Mouse (Mus musculus) cerebellum, adult 9-11 months (tissue): ENCODE measurements around the gene Gucy2d.

ENCODE experiments used
- DNase-seq: peaks from one replicate; pipeline ENCODE4 v3.0.0; 2022

The Gucy2d gene

GRCm38 (mm10) chr7:98490911-98491310 lies 50.7 kb downstream of the Gucy2d start:
- DNase-seq = no peak

DNA sequence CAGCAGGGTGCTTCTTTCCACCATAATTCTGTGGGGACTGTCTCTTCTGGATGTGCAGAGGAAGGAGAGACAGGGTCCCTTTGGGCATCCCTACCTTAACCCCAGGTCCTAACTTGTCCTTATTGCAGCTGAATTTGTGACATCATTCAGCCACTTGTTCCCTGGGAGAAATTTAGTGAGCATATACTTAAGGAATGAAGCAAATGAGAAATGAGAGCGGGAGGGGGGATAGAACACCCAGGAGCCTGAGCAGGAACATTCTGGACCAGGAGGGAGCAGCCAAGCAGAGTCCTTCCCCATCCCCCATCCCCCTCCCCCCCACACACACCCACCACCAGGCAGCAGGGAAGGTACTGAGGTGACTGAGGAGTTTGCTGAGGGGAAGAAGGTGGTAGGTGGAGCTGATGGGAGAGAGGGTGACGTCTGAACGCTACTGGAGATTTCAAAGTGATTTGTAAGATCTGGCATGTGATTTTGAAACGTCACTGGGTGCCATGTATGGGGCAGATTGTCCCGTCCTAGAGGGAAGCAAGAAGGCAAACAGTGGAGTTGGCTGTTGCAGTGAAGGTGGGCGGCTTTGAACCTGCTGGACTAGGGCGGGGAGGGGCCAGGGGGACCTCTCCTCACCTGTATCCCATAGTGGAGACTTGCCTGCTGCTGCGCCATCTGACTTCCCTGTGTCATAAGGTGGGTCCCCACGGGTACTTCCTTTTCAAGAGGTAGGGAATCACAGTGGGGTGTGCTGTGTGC lies 51.4 kb downstream of the Gucy2d start:
- DNase-seq = no peak

GRCm38 (mm10) chr7:98492331-98492730 lies 52.1 kb downstream of the Gucy2d start:
- DNase-seq = no peak

- peak; percentile 2 for DNase-seq
Observed at GRCm38 (mm10) chr7:98493307-98493706, 53.1 kb downstream of the Gucy2d start.

GRCm38 (mm10) chr7:98493901-98494480 lies 53.8 kb downstream of the Gucy2d start:
- no peak for DNase-seq

- no peak for DNase-seq
Observed at GRCm38 (mm10) chr7:98495591-98495990, 55.4 kb downstream of the Gucy2d start.

GRCm38 (mm10) chr7:98497451-98497850 lies 57.2 kb downstream of the Gucy2d start:
- DNase-seq = no peak

GRCm38 (mm10) chr7:98498101-98498500 lies 57.9 kb downstream of the Gucy2d start:
- no peak for DNase-seq

DNA sequence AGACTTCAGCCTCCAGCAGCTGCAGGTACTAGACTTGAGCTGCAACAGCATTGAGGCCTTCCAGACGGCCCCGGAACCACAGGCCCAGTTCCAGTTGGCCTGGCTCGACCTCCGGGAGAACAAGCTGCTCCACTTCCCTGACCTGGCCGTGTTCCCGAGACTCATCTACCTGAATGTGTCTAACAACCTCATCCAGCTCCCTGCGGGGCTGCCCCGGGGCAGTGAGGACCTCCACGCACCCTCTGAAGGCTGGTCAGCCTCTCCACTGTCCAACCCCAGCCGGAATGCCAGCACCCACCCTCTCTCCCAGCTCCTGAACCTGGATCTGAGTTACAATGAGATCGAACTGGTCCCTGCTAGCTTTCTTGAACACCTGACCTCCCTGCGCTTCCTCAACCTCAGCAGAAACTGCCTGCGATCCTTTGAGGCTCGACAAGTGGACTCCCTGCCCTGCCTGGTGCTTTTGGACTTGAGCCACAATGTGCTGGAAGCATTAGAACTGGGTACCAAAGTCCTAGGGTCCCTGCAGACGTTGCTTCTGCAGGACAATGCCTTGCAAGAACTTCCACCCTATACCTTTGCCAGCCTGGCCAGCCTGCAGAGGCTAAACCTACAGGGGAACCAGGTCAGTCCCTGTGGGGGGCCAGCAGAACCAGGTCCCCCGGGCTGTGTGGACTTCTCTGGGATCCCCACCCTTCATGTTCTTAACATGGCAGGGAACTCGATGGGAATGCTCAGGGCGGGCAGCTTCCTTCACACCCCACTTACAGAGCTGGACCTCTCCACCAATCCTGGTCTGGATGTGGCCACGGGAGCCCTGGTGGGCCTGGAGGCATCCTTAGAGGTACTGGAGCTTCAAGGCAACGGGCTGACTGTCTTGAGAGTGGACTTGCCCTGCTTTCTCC lies 58.7 kb downstream of the Gucy2d start:
- peak; percentile 80 for DNase-seq

- DNase-seq = peak; percentile 55
Observed at GRCm38 (mm10) chr7:98499561-98500292, 59.5 kb downstream of the Gucy2d start.

- no peak for DNase-seq
Observed at GRCm38 (mm10) chr7:98500470-98500869, 60.3 kb downstream of the Gucy2d start.

GRCm38 (mm10) chr7:98501078-98501477 lies 60.9 kb downstream of the Gucy2d start:
- no peak for DNase-seq

DNA sequence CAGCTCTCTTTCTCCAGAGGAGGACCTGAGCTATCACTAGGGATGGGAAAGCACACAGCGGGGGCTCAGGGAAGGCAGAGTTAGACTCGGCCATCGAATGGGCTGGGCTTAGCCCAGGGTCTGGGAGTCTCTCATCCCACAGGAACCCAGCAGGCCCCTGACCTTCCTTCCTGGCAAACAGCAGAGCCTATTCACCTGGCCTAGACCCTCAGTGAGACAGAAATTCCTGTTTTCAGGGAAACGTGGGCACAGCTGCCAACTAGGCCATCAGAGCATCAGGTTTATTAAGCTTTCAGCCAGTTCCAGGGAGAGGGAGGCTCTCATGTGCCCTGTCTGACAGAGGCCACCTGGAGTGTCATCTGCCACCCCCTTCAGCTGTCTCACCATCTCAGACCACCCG lies 62.7 kb downstream of the Gucy2d start:
- no peak for DNase-seq

- no peak for DNase-seq
Observed at GRCm38 (mm10) chr7:98503951-98504647, 63.9 kb downstream of the Gucy2d start.

DNA sequence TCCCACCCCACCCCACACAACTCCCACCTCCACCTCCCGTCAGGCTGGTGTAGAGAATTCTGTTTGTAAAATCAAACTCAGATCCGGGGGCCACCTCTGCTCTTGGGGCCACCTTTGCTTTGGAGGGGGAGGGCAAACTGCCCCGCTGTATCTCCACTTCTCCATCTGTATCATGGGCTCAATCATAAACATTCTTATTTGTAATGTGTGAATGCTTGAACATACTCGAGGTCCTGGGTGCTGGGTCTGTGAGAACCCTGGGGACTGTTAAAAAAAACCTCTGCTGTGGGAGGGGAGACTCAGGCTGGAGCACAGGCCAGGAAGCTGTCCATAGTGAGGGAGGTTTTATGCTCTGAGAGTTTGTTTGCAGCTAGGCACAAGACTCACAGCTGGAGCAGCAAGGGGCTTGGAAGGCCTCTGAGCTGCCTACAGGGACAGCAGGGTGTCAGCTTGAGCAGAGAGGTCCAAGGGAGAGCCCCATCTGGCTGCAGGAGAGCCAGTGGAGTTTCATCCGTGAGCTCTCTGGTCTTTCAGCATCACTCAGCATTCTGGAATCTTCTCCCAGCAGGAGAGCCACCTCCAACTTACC lies 64.6 kb downstream of the Gucy2d start:
- DNase-seq = no peak

DNA sequence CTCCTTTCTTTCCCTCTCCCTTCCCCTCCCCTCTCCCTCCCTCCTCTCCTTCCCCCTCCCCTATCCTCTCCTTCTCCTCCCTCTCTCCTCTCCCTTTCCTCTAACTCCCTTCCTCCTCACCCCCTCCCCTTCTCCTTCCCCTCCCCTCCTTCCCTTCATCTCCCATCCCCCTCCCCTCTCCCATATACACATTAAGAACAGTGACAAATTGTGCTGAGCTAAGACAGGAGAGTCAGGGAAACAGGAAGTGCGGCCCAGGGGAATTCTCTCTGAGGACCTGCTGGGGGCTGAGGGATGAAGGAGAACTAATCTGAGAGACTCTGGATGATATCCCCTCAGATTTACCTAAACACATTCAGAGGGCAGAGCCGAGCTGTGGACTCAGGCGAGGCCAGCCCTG lies 65.4 kb downstream of the Gucy2d start:
- DNase-seq = no peak

DNA sequence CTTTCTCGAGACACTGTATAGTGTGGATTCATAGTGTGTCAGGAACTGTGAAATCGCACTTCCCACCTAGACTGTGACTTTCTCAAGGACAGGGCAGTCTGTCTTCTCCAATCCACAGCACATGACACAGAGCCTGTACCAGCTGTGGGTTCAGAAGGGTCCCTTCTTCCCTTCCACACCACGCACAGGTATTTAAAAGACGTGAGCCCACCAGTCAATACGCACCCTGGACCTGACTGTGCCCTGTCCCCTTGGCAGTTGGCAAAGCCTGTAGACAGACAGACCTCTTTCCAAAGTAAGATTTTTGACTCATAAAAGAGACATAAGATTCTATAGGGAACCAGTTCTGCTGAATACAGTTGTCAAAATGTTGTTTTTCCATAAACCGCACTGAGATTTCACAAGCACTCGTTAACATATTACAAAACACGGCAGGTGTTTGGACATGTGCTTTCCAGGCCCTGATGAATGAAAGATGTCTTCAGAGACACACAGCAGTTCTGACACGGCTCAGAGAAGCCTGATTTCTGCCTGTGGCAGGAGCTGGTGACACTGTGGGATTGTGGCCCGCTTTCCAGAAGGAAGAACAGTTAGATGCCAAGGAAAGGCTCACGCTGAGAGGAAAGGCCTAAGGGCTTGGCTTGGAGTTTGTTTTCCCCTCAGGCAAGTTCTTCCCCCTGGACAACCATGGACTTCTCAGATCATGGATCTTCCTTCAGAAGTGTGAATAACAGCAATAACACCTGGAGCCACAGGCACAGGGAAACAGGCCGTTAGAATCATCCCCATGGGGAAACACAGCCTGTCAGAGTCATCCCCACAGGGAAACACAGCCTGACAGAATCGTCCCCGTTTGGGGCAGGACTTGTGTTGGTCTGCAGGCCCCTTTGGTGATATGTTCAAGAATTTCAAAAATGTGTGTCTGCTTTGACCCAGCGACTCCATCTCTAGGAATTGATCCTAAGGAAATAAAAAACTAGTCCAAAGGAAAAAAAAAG lies 71.0 kb downstream of the Gucy2d start:
- no peak for DNase-seq

DNA sequence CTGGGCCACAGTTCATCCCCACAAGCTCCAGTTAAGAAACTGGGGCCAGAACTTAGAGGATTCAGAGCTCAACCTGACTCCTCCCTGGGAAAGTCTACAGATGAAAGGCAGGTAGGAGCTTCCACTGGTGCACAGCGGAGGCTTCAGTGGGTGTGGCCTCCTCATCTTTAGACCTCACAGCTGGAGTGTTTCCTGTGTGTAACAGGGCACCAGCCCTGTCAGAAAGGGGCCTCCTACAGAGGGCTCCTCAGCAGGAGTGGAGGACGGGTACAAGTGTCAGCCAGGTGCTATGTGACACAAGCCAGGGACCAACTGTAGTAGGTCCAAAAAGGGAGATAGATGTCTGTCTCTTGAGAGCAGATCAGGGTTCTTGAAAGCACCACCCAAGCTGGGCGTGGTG lies 73.0 kb downstream of the Gucy2d start:
- DNase-seq = no peak

DNA sequence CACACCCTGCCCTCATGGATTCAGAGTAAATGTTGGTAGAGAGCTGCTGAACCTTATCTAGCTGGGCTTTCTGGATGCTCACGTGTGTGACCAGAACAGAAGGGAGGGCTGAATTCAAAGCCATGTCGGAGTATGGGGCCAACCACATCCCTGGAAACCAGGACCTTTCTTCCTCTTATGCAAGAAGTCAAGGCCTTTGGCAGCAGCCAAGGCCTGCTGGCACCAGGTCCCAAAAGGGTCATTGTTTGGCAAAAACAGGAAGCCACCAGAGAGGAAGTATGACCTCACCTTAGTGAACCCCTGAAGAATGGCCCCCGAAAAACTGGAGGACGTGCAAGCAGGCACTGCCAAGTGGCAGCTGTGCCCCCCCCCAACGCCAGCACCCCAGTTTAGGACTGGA lies 82.4 kb downstream of the Gucy2d start:
- DNase-seq = no peak

DNA sequence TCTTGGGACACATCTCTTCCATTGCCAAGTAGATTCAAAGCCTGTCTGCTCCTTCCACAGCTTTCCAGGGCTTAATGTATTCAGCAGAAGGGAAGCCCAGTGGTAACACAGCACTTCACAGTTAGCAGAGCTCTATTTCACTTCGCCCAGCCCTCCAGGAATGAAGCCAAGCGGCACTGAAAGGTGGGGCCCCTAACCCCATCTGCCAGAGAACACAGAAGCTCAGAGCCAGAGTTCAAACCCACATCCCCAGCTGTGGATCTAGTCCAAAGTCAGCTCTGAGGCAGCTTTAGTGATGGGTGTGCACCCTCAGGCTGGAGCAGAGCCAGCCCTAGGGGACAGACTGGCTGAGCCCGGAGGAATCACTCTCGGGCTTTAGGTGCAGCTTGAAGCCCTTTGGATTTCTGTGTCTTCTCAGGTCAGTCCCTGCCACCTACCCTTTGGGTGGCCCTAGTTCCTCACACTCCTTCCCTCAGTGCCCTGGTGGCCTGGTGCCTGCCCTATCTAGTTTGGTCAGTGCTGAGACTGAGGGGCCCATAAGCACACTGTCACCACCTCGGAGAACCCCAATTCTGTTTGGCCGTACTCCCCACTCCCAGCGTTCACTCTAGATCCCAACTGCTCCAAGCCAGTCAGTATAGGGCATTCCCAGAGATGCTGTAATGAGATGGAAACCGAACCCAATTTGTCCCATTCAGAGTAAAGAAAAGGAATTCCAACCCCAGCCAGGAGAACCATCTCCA lies 83.0 kb downstream of the Gucy2d start:
- DNase-seq = no peak
